Mouse (Mus musculus) CH12.LX (cell line): ENCODE measurements around the gene Lrmda. TPM values are rescaled to one million over a fixed set of nuclear protein-coding genes. Genes with fewer than 3 reads are reported as not detected.

ENCODE experiments used
- DNase-seq: peaks from one replicate; pipeline ENCODE4 v3.0.0-alpha.2; 2013; ENCODE audit errors: extremely low read depth
- H3K27ac ChIP-seq: 2 replicates; pipeline ENCODE4 v1.5.1; 2012; ENCODE audit warnings: low read depth, mild to moderate bottlenecking, control low read depth, moderate library complexity; ENCODE audit not compliant: insufficient read depth
- H3K27me3 ChIP-seq: replicated peaks from 2 replicates; pipeline ENCODE3; 2012; ENCODE audit warnings: inconsistent platforms
- H3K36me3 ChIP-seq, 2 experiments: replicated peaks in 1 of 2; 2 replicates each; pipeline versions ENCODE3 to v1.6.1; 2012; ENCODE audit warnings: inconsistent platforms in 1 of 2, low read length in 1 of 2, mild to moderate bottlenecking in 1 of 2, mixed read lengths in 1 of 2, moderate library complexity in 1 of 2; ENCODE audit not compliant: control insufficient read depth in 1 of 2, insufficient read depth in 1 of 2
- H3K4me1 ChIP-seq, 2 experiments: 2 replicates each; pipeline ENCODE4 v1.6.1; 2012; ENCODE audit warnings: inconsistent platforms in 1 of 2, moderate library complexity in 1 of 2; ENCODE audit not compliant: insufficient read depth in 2 of 2, control insufficient read depth in 1 of 2
- H3K4me2 ChIP-seq: 2 replicates; pipeline ENCODE4 v1.6.1; 2012; ENCODE audit warnings: low read depth, mild to moderate bottlenecking, control low read depth; ENCODE audit not compliant: poor library complexity, insufficient read depth, severe bottlenecking
- H3K4me3 ChIP-seq, 3 experiments: fragments of 150-350 bp in 1 of 3; sonication (generic) in 1 of 3; replicated peaks in 1 of 3; 2 replicates each; pipeline versions ENCODE3 to v1.5.1; 2011 to 2012; ENCODE audit warnings: low read depth in 2 of 3, low read length in 2 of 3, mild to moderate bottlenecking in 2 of 3, moderate library complexity in 2 of 3, control low read depth in 1 of 3, improper control_type of control experiment in 1 of 3, inconsistent platforms in 1 of 3, mixed read lengths in 1 of 3; ENCODE audit not compliant: poor library complexity in 1 of 3
- H3K79me2 ChIP-seq: replicated peaks from 2 replicates; pipeline ENCODE4 v1.6.1; 2012; ENCODE audit warnings: mild to moderate bottlenecking, moderate library complexity; ENCODE audit not compliant: control insufficient read depth, poor library complexity, insufficient read depth, severe bottlenecking; ENCODE audit errors: extremely low read depth
- H3K9ac ChIP-seq: 2 replicates; pipeline ENCODE4 v1.6.1; 2012; ENCODE audit warnings: low read depth, mild to moderate bottlenecking, control low read depth, moderate library complexity; ENCODE audit not compliant: insufficient read depth
- H3K9me3 ChIP-seq: replicated peaks from 2 replicates; pipeline ENCODE3; 2012; ENCODE audit warnings: low read length, inconsistent platforms, mixed read lengths
- BHLHE40 ChIP-seq: IDR thresholded peaks from 2 replicates; pipeline ENCODE4 v1.6.1; 2011; ENCODE audit warnings: mild to moderate bottlenecking, low read depth, low read length, improper control_type of control experiment
- CTCF ChIP-seq, 2 experiments: IDR thresholded peaks in 1 of 2; conservative IDR thresholded peaks in 1 of 2; 2 replicates each; pipeline ENCODE4 v1.5.1; 2011 to 2012; ENCODE audit warnings: low read depth in 2 of 2, low read length in 2 of 2, improper control_type of control experiment in 1 of 2, inconsistent platforms in 1 of 2, mild to moderate bottlenecking in 1 of 2, moderate library complexity in 1 of 2
- E2F4 ChIP-seq: IDR thresholded peaks from 2 replicates; pipeline ENCODE4 v1.6.1; 2011; ENCODE audit warnings: low read depth, low read length, improper control_type of control experiment; ENCODE audit not compliant: insufficient replicate concordance
- HCFC1 ChIP-seq: IDR thresholded peaks from 2 replicates; pipeline ENCODE4 v1.6.1; 2012; ENCODE audit warnings: low read depth, mild to moderate bottlenecking, inconsistent platforms, low read length, improper control_type of control experiment
- KAT2A ChIP-seq: IDR thresholded peaks from 2 replicates; pipeline ENCODE4 v1.6.1; 2012; ENCODE audit warnings: low read length, improper control_type of control experiment, inconsistent platforms; ENCODE audit not compliant: insufficient replicate concordance
- MEF2A ChIP-seq: IDR thresholded peaks from 2 replicates; pipeline ENCODE4 v1.6.1; 2014; ENCODE audit warnings: low read depth, mild to moderate bottlenecking, inconsistent platforms, low read length, improper control_type of control experiment, borderline replicate concordance
- MXI1 ChIP-seq: IDR thresholded peaks from 2 replicates; pipeline ENCODE4 v1.6.1; 2011; ENCODE audit warnings: mild to moderate bottlenecking, low read depth, low read length, improper control_type of control experiment
- MYC ChIP-seq: IDR thresholded peaks from 2 replicates; pipeline ENCODE4 v1.6.1; 2011; ENCODE audit warnings: low read depth, mild to moderate bottlenecking, improper control_type of control experiment, low read length
- NELFE ChIP-seq: IDR thresholded peaks from 2 replicates; pipeline ENCODE4 v1.6.1; 2011; ENCODE audit warnings: low read depth, low read length, improper control_type of control experiment
- POLR2AphosphoS2 ChIP-seq: IDR thresholded peaks from 2 replicates; pipeline ENCODE4 v1.6.1; 2011; ENCODE audit warnings: low read depth, low read length, improper control_type of control experiment
- RAD21 ChIP-seq: IDR thresholded peaks from 2 replicates; pipeline ENCODE4 v1.6.1; 2011; ENCODE audit warnings: low read depth, mild to moderate bottlenecking, low read length, improper control_type of control experiment, moderate library complexity
- RCOR1 ChIP-seq: conservative IDR thresholded peaks from 2 replicates; pipeline ENCODE4 v1.6.1; 2012; ENCODE audit warnings: low read depth, mild to moderate bottlenecking, inconsistent platforms, low read length, improper control_type of control experiment
- SIN3A ChIP-seq: IDR thresholded peaks from 2 replicates; pipeline ENCODE4 v1.6.1; 2012; ENCODE audit warnings: low read length, improper control_type of control experiment, inconsistent platforms
- SMC3 ChIP-seq: IDR thresholded peaks from 2 replicates; pipeline ENCODE4 v1.6.1; 2011; ENCODE audit warnings: low read depth, low read length, improper control_type of control experiment
- TBP ChIP-seq: conservative IDR thresholded peaks from 2 replicates; pipeline ENCODE4 v1.6.1; 2011; ENCODE audit warnings: low read depth, low read length, improper control_type of control experiment
- TCF12 ChIP-seq: IDR thresholded peaks from 2 replicates; pipeline ENCODE4 v1.6.1; 2014; ENCODE audit warnings: low read depth, mild to moderate bottlenecking, inconsistent platforms, low read length, improper control_type of control experiment
- ZC3H11A ChIP-seq: IDR thresholded peaks from 2 replicates; pipeline ENCODE4 v1.6.1; 2012; ENCODE audit warnings: low read depth, mild to moderate bottlenecking, inconsistent platforms, low read length, improper control_type of control experiment
- ZKSCAN1 ChIP-seq: IDR thresholded peaks from 2 replicates; pipeline ENCODE4 v1.6.1; 2012; ENCODE audit warnings: low read depth, inconsistent platforms, low read length, improper control_type of control experiment, borderline replicate concordance
- dilution Hi-C: fragments of 300-500 bp; cut with MboI; formaldehyde crosslinking; loops from 2 replicates; pipeline ENCODE4 v1.14.3; 2020; ENCODE audit warnings: low sequenced_read_pairs; ENCODE audit not compliant: extremely low pct_unique_long_range_greater_than_20kb, extremely low pct_ligation_motif_present
- in situ Hi-C: fragments of 300-500 bp; cut with MboI; formaldehyde crosslinking; loops from 3 replicates; pipeline ENCODE4 v1.14.3; 2019; ENCODE audit warnings: low sequenced_read_pairs, low pct_ligation_motif_present, low pct_unique_long_range_greater_than_20kb, mixed read lengths
- polyA plus RNA-seq: library from polyadenylated mRNA; unstranded; fragments of >175 nt; gene quantifications from 2 replicates; pipeline ENCODE4 v1.2.1, GENCODE M21; 2012; ENCODE audit warnings: low read depth; ENCODE audit not compliant: insufficient read length
- total RNA-seq, 2 experiments: library from RNA; depleted of rRNA; stranded (reverse); fragments of 300-350 nt in 1 of 2; fragments of >200 nt in 1 of 2; gene quantifications; 2 replicates each; pipeline ENCODE4 v1.2.3; 2012 to 2014

The Lrmda gene
- total and polyA plus RNA-seq, 3 experiments = 0.89 to 3.7 (median 1.9) TPM

DNA sequence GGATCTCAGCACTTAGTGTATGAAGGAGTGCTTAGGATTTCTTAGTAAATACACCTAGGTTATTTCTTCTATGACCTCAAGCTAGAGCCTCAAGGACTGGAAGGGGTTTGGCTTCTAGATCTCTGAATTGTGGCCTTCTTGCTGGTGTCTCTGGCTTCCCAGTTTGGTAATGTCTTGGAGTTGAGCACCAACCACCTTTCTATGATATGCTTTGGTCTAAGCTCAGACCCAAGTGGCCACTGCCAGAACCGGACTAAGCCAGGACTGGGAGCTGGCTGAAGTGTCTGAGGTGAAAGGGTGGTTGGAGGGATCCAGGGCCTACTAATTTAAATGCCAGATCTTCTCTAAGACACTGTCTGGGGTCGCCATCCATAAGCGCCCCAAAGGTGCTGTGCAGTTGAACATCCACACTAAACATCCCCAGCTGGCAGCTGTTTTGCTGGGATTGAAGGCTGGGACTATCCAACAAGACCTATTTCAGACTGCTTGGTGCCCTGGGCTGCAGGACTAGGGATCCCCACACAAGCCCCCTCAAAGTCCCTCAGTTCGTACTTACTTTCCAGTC is 27.1 kb upstream of the Lrmda start:
- no peak overlapping the region for H3K27ac ChIP-seq
- no peak for DNase-seq
- no peaks in the 10 kb centered on the region for H3K36me3 ChIP-seq
- no peak overlapping the region; the same call in 1 of the 2 replicates for H3K4me2 ChIP-seq
- no peak overlapping the region for H3K4me3 ChIP-seq
- H3K27me3 ChIP-seq = peaks cover 2% of the 10 kb centered on the region
- dilution Hi-C loops (no loop called here), in situ Hi-C loops (no loop called here)
- H3K9me3 ChIP-seq = peaks cover 26% of the 10 kb centered on the region
- no peak overlapping the region for H3K9ac ChIP-seq
- peaks cover 0 to 22% of the 10 kb centered on the region in 2 experiments; a peak in 2 of 4 replicates for H3K4me1 ChIP-seq
- no peaks in the 10 kb centered on the region for H3K79me2 ChIP-seq
- TF ChIP-seq RCOR1 (no peak), HCFC1 (no peak), SIN3A (no peak), ZC3H11A (no peak), TBP (no peak), CTCF (conservative IDR thresholded peaks at IDR 0.05 in 1 of 2, IDR thresholded peaks at IDR 0.05 in 1 of 2; ENCODE audit: low read depth in 2 of 2, low read length in 2 of 2) (no peak), SMC3 (no peak), POLR2AphosphoS2 (no peak), MXI1 (no peak), MYC (no peak), KAT2A (no peak), RAD21 (no peak), BHLHE40 (no peak), E2F4 (no peak), NELFE (no peak)

DNA sequence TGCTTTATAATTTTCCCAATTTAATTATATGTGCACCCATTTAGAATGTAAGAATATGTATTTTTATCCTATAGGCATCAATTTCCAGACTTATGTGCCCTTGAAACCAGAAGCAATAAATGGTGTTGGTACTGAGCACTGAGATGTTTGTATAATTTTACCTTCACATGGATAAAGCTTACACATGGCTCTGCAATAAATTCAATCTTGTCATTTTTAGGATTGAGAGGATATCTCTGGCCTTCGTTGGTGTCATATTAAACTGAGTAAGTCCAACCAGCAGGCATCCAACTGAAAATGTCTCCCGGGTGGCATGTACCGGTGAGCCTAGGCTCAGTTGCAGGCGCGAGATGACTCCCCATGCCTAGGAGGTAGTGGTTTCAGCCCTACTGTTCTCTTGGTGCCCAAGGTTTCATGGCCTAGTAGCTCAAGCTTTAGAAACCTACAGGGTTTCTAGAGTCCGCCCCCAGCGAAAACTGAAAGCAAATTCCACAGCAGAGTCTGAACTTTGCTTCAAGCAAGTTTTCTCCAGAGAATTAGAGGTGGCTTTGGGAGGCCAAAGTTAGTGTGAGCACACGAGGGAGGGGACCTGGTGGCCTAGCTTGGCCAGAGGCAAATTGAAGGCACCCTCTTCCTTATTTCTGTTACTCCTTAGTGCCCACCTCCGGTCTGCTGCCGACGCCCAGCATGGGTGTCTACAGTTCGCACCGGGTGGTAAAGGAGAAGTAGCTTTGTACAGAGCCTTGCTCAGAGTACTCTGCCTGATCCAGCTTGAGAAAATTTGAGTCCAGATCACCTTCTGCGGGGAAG is 26.1 kb upstream of the Lrmda start:
- TF ChIP-seq MXI1 (0 out of 2 replicates have a peak, but pooled peaks have one; percentile 22), BHLHE40 (no peak), TCF12 (no peak), ZKSCAN1 (no peak), MEF2A (no peak)
- H3K9ac ChIP-seq = peak overlapping the region; percentile 11; the same call in 1 of the 2 replicates
- DNase-seq = no peak
- no peaks in the 10 kb centered on the region for H3K79me2 ChIP-seq
- H3K9me3 ChIP-seq = peaks cover 17% of the 10 kb centered on the region
- no peak overlapping the region for H3K4me3 ChIP-seq
- H3K4me1 ChIP-seq = peaks cover 0 to 22% of the 10 kb centered on the region in 2 experiments; a peak in 2 of 4 replicates
- peak overlapping the region; percentile 52 for H3K4me2 ChIP-seq
- dilution Hi-C loops (no loop called here), in situ Hi-C loops (no loop called here)
- no peaks in the 10 kb centered on the region for H3K36me3 ChIP-seq
- H3K27me3 ChIP-seq = peaks cover 2% of the 10 kb centered on the region
- H3K27ac ChIP-seq = no peak overlapping the region
